Mouse (Mus musculus) heart, postnatal 0 days (tissue): ENCODE data around the gene Cmya5.

Experiments
- CTCF ChIP-seq: IDR thresholded peaks from 2 replicates; pipeline ENCODE4 v1.5.1; 2016; ENCODE audit warnings: antibody characterized with exemption, control low read depth, low read depth
- EP300 ChIP-seq: IDR thresholded peaks from 2 replicates; pipeline ENCODE4 v1.6.1; 2016; ENCODE audit warnings: antibody characterized with exemption, low read depth

- TF ChIP-seq CTCF (no peak), EP300 (no peak)
These were observed 144.7 kb downstream of the Cmya5 start for GRCm38 (mm10) chr13:92999860-93000259.
